Mouse (Mus musculus): ENCODE results near the gene Slc27a2.

GRCm38 (mm10) chr2:126520828-126521227, 31.4 kb upstream of the Slc27a2 start:
- no peak for TF ChIP-seq MYOG (IDR thresholded peaks at IDR 0.05; ENCODE audit: control insufficient read depth, extremely low read depth, insufficient read length)
- TF ChIP-seq USF1 (IDR thresholded peaks at IDR 0.05; ENCODE audit: low read depth), result no peak
- peak; percentile 22 for TF ChIP-seq CTCF (IDR thresholded peaks at IDR 0.05; ENCODE audit: control insufficient read depth, insufficient read depth, insufficient read length)
- no peak for TF ChIP-seq MAX (IDR thresholded peaks at IDR 0.05)

Measured in C2C12 (cell line).